Mouse (Mus musculus): Measurements from ENCODE around the gene Disp1. TPM values are rescaled to one million over a fixed set of nuclear protein-coding genes. Genes with fewer than 3 reads are reported as not detected.

The Disp1 gene
- polyA plus RNA-seq, 1 experiment from 2014 or later: 10.3 TPM

DNA sequence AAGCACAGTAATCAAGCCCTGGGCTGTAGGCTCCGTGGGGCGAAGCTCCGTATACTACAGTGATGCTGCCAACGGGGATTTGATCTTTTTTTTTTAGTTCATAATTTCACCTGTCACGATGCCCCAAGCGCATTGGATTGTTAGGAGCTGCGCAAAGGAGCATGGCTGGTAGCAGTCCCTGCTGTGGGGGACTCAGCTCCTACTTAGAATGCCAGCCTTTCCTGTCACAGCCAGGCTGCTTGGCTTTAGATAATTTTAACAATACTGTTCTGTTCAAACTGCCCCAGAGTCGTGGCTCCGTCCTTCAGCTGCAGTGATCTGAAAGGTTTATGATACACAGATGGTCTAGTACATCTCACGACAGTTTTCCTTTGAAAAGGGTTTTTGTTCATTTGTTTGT, 29.9 kb downstream of the Disp1 start:
- Histone ChIP-seq H3K4me1 (peaks cover 53% of the 10 kb centered on the region), H3K27me3 (ENCODE audit: poor library complexity, severe bottlenecking) (no peaks in the 10 kb centered on the region), H3K27ac (no peak overlapping the region), H3K9me3 (no peaks in the 10 kb centered on the region), H3K36me3 (replicated peaks) (no peaks in the 10 kb centered on the region), H3K4me3 (no peak overlapping the region)
- DNase-seq (ENCODE audit: extremely low spot score, low spot score): no peak
- 79% methylated on average over 10 of the region's 10 CpGs for WGBS

- Histone ChIP-seq H3K27ac (no peak overlapping the region), H3K4me1 (peaks cover 53% of the 10 kb centered on the region), H3K9me3 (no peaks in the 10 kb centered on the region), H3K36me3 (replicated peaks) (no peaks in the 10 kb centered on the region), H3K4me3 (no peak overlapping the region), H3K27me3 (ENCODE audit: poor library complexity, severe bottlenecking) (no peaks in the 10 kb centered on the region)
- 73% methylated on average over 9 of the region's 9 CpGs for WGBS
- DNase-seq (ENCODE audit: extremely low spot score, low spot score): no peak
Measured at GRCm38 (mm10) chr1:183190456-183190855, 30.9 kb downstream of the Disp1 start.

DNA sequence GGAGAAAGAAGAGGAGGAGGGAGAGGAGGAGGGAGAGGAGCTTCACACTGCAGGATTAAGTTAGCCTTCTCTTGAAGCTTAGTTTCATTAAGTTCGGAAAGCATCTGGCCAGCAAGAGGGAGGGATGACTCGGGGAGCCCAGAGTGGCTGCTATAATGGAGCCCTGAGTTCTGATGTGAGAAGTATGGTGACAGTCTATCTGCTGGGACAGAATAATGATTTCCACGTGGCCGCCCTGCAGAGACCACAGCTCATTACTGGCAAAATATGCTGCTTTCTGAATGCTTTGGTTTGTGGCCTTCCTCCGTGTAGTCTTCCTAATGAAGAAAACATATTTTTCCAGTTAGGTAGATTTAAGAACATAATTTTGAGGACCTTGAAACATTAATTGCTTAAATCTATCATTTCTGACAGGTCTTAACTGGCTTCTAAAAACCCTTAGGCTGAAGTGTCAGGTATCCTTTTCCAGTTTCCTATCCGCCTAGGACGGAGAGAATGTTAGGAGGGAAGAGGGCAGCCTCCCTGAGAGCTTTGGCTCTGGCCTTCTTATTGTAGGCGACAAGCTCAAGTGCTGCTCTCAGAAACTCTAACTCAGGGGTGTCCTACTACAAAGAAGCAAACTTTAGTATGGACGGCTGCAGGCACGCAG, 32.2 kb downstream of the Disp1 start:
- WGBS: 51% methylated on average over 10 of the region's 10 CpGs
- no peaks in the 10 kb centered on the region for H3K9me3 ChIP-seq
- H3K4me1 ChIP-seq: peaks cover 44% of the 10 kb centered on the region
- no peak overlapping the region for H3K4me3 ChIP-seq
- H3K27me3 ChIP-seq (ENCODE audit: poor library complexity, severe bottlenecking): no peaks in the 10 kb centered on the region
- H3K27ac ChIP-seq: peak overlapping the region; percentile 69
- H3K36me3 ChIP-seq (replicated peaks): no peaks in the 10 kb centered on the region
- no peak for DNase-seq (ENCODE audit: extremely low spot score, low spot score)

DNA sequence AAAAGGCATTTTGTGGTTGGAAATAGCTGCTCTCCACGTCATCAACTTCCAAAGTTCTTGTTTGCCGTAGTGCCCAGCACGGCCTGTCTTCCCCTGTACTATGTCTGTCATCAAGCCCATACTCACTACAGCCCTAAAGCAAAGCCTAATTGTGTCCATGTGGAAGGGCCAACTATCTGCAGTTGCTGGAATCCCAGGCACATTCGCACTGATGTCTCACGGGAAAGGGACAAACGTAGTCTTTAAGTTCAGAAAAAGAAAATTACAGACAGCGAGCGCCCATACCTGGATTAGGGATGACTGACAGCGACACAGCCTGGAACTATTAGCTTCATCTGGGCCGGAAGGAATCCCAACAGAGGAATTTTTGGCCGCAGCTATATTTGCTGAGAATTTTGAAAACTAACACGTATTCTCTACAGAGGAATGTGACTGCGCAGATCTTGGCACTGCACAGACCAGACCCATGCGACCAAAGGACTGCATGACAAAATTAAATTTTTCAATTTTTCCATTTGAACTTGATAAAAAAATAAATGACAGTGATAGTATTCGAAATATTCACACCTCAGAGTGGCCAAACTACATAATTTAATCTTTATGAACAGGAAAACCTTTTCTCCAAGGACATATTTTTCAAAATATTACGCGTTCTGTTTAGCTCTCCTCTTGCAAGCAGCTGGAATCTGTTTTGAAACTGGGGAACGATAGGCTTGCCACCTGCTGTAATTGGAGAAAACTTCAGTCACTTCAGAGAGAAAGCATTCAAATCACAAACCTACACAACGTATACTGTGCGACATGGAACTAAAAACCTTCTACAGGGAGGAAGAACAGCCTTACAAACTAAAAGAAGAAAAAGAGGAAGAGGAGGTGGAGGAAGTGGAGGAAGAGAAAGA, 33.0 kb downstream of the Disp1 start:
- H3K27me3 ChIP-seq (ENCODE audit: poor library complexity, severe bottlenecking): no peaks in the 10 kb centered on the region
- WGBS: 75% methylated on average over 20 of the region's 20 CpGs
- peaks cover 45% of the 10 kb centered on the region for H3K4me1 ChIP-seq
- no peaks in the 10 kb centered on the region for H3K36me3 ChIP-seq (replicated peaks)
- no peak for DNase-seq (ENCODE audit: extremely low spot score, low spot score)
- no peak overlapping the region for H3K4me3 ChIP-seq
- no peak overlapping the region for H3K27ac ChIP-seq
- H3K9me3 ChIP-seq: no peaks in the 10 kb centered on the region

GRCm38 (mm10) chr1:183185560-183185959, 35.8 kb downstream of the Disp1 start:
- Histone ChIP-seq H3K4me1 (peaks cover 49% of the 10 kb centered on the region), H3K36me3 (replicated peaks) (no peaks in the 10 kb centered on the region), H3K9me3 (no peaks in the 10 kb centered on the region), H3K4me3 (no peak overlapping the region), H3K27me3 (ENCODE audit: poor library complexity, severe bottlenecking) (no peaks in the 10 kb centered on the region), H3K27ac (no peak overlapping the region)
- DNase-seq (ENCODE audit: extremely low spot score, low spot score): no peak
- WGBS: 84% methylated on average over 6 of the region's 6 CpGs

GRCm38 (mm10) chr1:183184681-183185080, 36.6 kb downstream of the Disp1 start:
- DNase-seq (ENCODE audit: extremely low spot score, low spot score): no peak
- Histone ChIP-seq H3K4me3 (no peak overlapping the region), H3K4me1 (peaks cover 40% of the 10 kb centered on the region), H3K27ac (no peak overlapping the region), H3K36me3 (replicated peaks) (no peaks in the 10 kb centered on the region), H3K9me3 (no peaks in the 10 kb centered on the region), H3K27me3 (ENCODE audit: poor library complexity, severe bottlenecking) (no peaks in the 10 kb centered on the region)
- WGBS: 76% methylated on average over 5 of the region's 5 CpGs

DNA sequence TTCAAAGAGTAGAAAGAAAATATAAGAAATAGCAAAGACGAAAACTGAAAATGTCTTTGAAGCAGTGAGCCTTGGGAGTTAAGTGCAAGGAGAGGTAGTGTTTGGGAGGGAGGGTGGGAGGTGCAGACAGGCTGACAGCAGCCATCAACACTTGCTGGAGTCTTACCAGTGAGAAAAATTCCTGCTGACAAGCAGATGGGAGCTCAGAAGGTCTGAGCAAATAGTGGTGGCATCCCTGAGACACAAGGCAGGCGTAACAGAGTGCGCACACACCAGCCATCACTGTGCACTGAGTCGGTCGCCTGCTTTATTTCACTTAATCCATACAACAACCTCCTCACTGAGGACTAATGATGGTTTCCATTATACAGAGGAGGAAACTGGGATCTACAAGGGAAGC, 37.8 kb downstream of the Disp1 start:
- DNase-seq (ENCODE audit: extremely low spot score, low spot score): no peak
- Histone ChIP-seq H3K36me3 (replicated peaks) (no peaks in the 10 kb centered on the region), H3K9me3 (no peaks in the 10 kb centered on the region), H3K27me3 (ENCODE audit: poor library complexity, severe bottlenecking) (no peaks in the 10 kb centered on the region), H3K4me1 (peaks cover 29% of the 10 kb centered on the region), H3K27ac (no peak overlapping the region), H3K4me3 (no peak overlapping the region)
- WGBS: 91% methylated on average over 5 of the region's 5 CpGs

DNA sequence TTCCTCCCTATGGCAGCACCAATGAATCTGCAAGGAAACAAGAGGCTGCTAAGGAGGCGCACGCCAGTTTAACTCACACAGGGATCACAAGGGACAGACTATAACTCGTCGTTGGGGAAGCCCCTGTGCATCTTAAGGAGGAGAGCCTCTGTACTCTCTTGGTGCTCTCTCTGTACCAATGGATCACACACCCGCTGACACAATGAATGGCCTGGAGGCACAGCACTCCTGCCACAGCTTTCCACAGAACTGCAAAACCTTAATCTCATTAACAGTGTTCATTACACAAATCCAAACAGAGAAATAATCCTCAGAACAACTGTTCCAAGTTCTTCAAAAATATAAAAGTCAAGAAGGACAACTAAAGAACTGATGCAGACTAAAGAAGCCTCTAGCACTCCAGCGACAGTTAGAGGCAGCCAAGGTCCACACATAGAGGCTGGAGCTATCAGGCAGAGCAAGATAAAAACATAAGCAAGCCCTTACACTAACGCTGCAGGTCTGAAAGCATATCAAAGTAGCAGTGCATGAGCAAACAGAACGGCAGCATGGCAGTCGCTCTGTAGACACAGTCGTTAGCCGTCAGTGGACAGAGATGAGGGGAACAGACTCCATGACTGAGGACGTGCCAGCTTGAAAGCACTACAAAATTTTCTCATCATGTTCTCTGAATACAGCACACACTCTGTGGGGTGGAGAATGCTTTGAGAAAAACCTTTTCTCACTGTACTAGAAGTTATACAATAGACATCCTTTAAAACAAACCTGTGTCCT, 38.5 kb downstream of the Disp1 start:
- H3K4me3 ChIP-seq: no peak overlapping the region
- no peaks in the 10 kb centered on the region for H3K27me3 ChIP-seq (ENCODE audit: poor library complexity, severe bottlenecking)
- H3K9me3 ChIP-seq: no peaks in the 10 kb centered on the region
- 60% methylated on average over 12 of the region's 12 CpGs for WGBS
- no peak for DNase-seq (ENCODE audit: extremely low spot score, low spot score)
- H3K4me1 ChIP-seq: peaks cover 23% of the 10 kb centered on the region
- no peak overlapping the region for H3K27ac ChIP-seq
- H3K36me3 ChIP-seq (replicated peaks): no peaks in the 10 kb centered on the region

DNA sequence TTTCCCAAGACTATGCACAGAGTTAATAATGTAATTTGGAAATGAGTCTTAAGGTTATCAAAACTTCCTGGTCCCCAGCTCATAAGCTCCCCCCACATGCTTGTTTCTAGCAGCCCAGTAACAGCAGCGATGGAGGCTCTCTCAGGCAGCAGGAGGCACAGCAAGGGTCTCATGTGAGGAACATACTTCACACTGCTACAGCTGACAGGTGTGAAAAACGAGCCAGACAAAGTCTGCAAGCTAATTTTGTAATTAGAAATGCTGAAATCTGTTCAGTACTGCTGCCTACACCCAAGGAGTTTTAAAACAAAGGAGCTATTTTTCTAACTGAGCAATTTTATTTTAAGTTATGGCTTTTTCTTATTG, 40.3 kb downstream of the Disp1 start:
- Histone ChIP-seq H3K36me3 (replicated peaks) (no peaks in the 10 kb centered on the region), H3K4me1 (peaks cover 23% of the 10 kb centered on the region), H3K27ac (no peak overlapping the region), H3K4me3 (no peak overlapping the region), H3K9me3 (no peaks in the 10 kb centered on the region), H3K27me3 (ENCODE audit: poor library complexity, severe bottlenecking) (no peaks in the 10 kb centered on the region)
- 75% methylated on average over 2 of the region's 2 CpGs for WGBS
- DNase-seq (ENCODE audit: extremely low spot score, low spot score): no peak

GRCm38 (mm10) chr1:183180301-183181029, 40.9 kb downstream of the Disp1 start:
- H3K36me3 ChIP-seq (replicated peaks): no peaks in the 10 kb centered on the region
- WGBS: 96% methylated on average over 2 of the region's 2 CpGs
- no peaks in the 10 kb centered on the region for H3K27me3 ChIP-seq (ENCODE audit: poor library complexity, severe bottlenecking)

DNA sequence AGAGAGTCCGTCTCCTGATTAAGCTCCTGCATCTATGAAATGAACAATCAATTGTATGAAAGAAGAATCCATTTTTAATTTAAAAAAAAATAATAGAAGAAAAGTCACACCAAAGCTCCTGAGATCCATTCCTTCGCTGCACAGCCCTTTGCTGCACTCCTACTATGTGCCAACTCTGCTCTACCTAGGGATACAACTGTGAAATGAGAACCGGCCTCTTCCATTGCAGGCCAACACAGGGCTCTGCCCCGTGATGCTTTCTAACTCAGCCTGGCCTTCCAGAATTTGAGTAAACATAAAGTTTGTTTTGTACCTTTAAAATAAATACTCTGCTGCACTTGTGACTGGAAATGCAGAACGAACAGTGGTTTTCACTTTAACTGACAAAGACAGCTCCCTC, 42.0 kb downstream of the Disp1 start:
- no peak overlapping the region for H3K27ac ChIP-seq
- no peaks in the 10 kb centered on the region for H3K27me3 ChIP-seq (ENCODE audit: poor library complexity, severe bottlenecking)
- 94% methylated on average over 5 of the region's 5 CpGs for WGBS
- H3K4me3 ChIP-seq: no peak overlapping the region
- H3K36me3 ChIP-seq (replicated peaks): no peaks in the 10 kb centered on the region
- peaks cover 23% of the 10 kb centered on the region for H3K4me1 ChIP-seq
- no peak for DNase-seq (ENCODE audit: extremely low spot score, low spot score)
- H3K9me3 ChIP-seq: no peaks in the 10 kb centered on the region

More at GRCm38 (mm10) chr1:183180301-183181029, 40.9 kb downstream of the Disp1 start:
- Histone ChIP-seq H3K9me3 (no peaks in the 10 kb centered on the region), H3K4me3 (no peak overlapping the region), H3K27ac (no peak overlapping the region), H3K4me1 (peaks cover 23% of the 10 kb centered on the region)
- no peak for DNase-seq (ENCODE audit: extremely low spot score, low spot score)

DNA sequence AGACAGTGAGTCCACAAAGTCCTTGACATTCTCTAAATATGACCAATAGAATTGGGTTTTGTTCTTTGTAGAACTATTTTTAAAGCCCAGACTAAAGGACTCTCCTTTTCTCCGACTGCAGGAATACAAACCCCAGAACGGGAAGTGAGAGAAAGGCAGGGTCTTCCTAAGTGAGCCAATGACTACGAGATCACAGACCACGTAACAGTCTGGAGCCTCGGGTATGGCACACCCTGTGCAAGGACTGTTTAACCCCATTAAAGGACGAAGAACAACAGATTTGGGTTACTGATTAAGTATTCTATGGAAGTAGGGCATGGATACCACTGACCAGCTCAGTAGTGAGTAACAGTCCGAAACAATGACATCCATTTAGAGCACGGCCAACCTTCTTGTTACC, 46.1 kb downstream of the Disp1 start:
- no peak overlapping the region for H3K4me3 ChIP-seq
- no peaks in the 10 kb centered on the region for H3K36me3 ChIP-seq (replicated peaks)
- H3K9me3 ChIP-seq: no peaks in the 10 kb centered on the region
- no peaks in the 10 kb centered on the region; the same call in 1 of the 2 replicates for H3K4me1 ChIP-seq
- no peak overlapping the region for H3K27ac ChIP-seq
- DNase-seq (ENCODE audit: extremely low spot score, low spot score): no peak
- WGBS: 90% methylated on average over 8 of the region's 8 CpGs
- H3K27me3 ChIP-seq (ENCODE audit: poor library complexity, severe bottlenecking): no peaks in the 10 kb centered on the region
